Mouse (Mus musculus): ENCODE measurements around the gene Daam1. TPM values are rescaled to one million over a fixed set of nuclear protein-coding genes. Genes with fewer than 3 reads are reported as not detected.

Daam1 gene
- polyA plus RNA-seq, 1 experiment from 2014 or later = 4.5 TPM

GRCm38 (mm10) chr12:71932433-71933386 is 101.8 kb downstream of the Daam1 start:
- H3K4me2 ChIP-seq (ENCODE audit: low read depth, low read length) = peak overlapping the region; percentile 11; the same call in 1 of the 2 replicates
- peak; percentile 86 for ATAC-seq
- peak; percentile 58 for DNase-seq
- H3K36me3 ChIP-seq (replicated peaks; ENCODE audit: insufficient read depth, low read length) = no peaks in the 10 kb centered on the region; the same call in 1 of the 2 replicates
- peak overlapping the region; percentile 84 for H3K27ac ChIP-seq (ENCODE audit: low read depth)
- no peaks in the 10 kb centered on the region for H3K9me3 ChIP-seq (ENCODE audit: low read length)
- no peak overlapping the region for H3K9ac ChIP-seq (replicated peaks)
- no peak overlapping the region for H3K4me3 ChIP-seq (ENCODE audit: low read depth, low read length)
- H3K4me1 ChIP-seq (ENCODE audit: insufficient read depth) = peaks cover 66% of the 10 kb centered on the region
- peak; percentile 97 for TF ChIP-seq EP300 (IDR thresholded peaks at IDR 0.05; ENCODE audit: low read depth)
- TF ChIP-seq CTCF (IDR thresholded peaks at IDR 0.05; ENCODE audit: low read depth) = peak; percentile 18; the same call in 1 of the 2 replicates
- H3K27me3 ChIP-seq (ENCODE audit: insufficient read depth, low read length) = no peaks in the 10 kb centered on the region
- 34% methylated on average over 9 of the region's 9 CpGs for WGBS (ENCODE audit: insufficient replicate concordance)

DNA sequence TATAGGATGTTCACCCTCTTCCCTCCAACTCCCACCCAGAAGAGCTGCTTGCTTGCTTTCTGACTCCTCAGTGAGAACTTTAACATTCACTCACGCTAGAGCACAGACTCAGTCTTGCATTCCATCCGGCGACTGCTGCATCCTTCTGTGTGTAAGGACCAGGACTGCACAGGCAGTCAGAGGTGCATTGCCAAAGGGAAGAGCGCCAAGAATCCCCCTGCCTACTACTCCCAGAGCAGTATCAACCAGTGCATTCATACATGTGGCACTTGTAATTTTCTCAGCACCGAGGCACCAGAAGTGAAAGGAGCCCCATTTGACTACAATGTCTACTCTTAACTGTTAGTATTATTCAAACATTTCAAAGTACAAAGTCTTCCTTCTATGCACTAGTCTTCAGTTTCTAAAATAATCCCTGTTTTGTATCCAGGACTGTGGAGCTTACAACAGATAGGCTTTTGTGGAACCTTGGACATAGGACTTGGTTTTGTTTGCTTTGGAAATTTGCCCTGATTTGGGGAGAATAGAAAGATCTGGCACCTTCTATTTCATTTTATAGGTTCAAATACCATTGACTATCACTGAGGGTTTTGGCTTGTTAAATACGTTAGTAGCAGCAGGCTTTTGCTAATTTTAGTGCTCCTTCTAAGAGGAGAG is 103.2 kb downstream of the Daam1 start:
- peaks cover 9% of the 10 kb centered on the region for H3K36me3 ChIP-seq (replicated peaks; ENCODE audit: insufficient read depth, low read length)
- WGBS (ENCODE audit: insufficient replicate concordance) = 73% methylated on average over 6 of the region's 6 CpGs
- H3K4me2 ChIP-seq (ENCODE audit: low read depth, low read length) = peak overlapping the region; percentile 53
- peak overlapping the region; percentile 84 for H3K27ac ChIP-seq (ENCODE audit: low read depth)
- TF ChIP-seq EP300 (IDR thresholded peaks at IDR 0.05; ENCODE audit: low read depth) (peak; percentile 56; the same call in 1 of the 2 replicates), CTCF (IDR thresholded peaks at IDR 0.05; ENCODE audit: low read depth) (no peak)
- H3K9me3 ChIP-seq (ENCODE audit: low read length) = no peaks in the 10 kb centered on the region
- peaks cover 71% of the 10 kb centered on the region for H3K4me1 ChIP-seq (ENCODE audit: insufficient read depth)
- H3K27me3 ChIP-seq (ENCODE audit: insufficient read depth, low read length) = no peaks in the 10 kb centered on the region
- H3K4me3 ChIP-seq (ENCODE audit: low read depth, low read length) = no peak overlapping the region
- DNase-seq (no peak), ATAC-seq (peak; percentile 7; the same call in 1 of the 2 replicates)
- H3K9ac ChIP-seq (replicated peaks) = no peak overlapping the region; the same call in 1 of the 2 replicates

GRCm38 (mm10) chr12:71936636-71937035 is 105.8 kb downstream of the Daam1 start:
- peak overlapping the region; percentile 55 for H3K27ac ChIP-seq (ENCODE audit: low read depth)
- no peak overlapping the region for H3K4me2 ChIP-seq (ENCODE audit: low read depth, low read length)
- no peak overlapping the region for H3K9ac ChIP-seq (replicated peaks)
- H3K9me3 ChIP-seq (ENCODE audit: low read length) = no peaks in the 10 kb centered on the region
- peak; percentile 80 for TF ChIP-seq EP300 (IDR thresholded peaks at IDR 0.05; ENCODE audit: low read depth)
- no peak for TF ChIP-seq CTCF (IDR thresholded peaks at IDR 0.05; ENCODE audit: low read depth)
- H3K4me3 ChIP-seq (ENCODE audit: low read depth, low read length) = no peak overlapping the region
- H3K27me3 ChIP-seq (ENCODE audit: insufficient read depth, low read length) = no peaks in the 10 kb centered on the region
- H3K36me3 ChIP-seq (replicated peaks; ENCODE audit: insufficient read depth, low read length) = peaks cover 15% of the 10 kb centered on the region
- 54% methylated on average over 1 of the region's 1 CpGs for WGBS (ENCODE audit: insufficient replicate concordance)
- ATAC-seq (peak; percentile 74), DNase-seq (peak; percentile 19)
- peaks cover 57% of the 10 kb centered on the region for H3K4me1 ChIP-seq (ENCODE audit: insufficient read depth)

- Histone ChIP-seq H3K4me1 (ENCODE audit: insufficient read depth) (peaks cover 41% of the 10 kb centered on the region), H3K27ac (ENCODE audit: low read depth) (no peak overlapping the region), H3K9ac (replicated peaks) (no peak overlapping the region), H3K27me3 (ENCODE audit: insufficient read depth, low read length) (no peaks in the 10 kb centered on the region), H3K36me3 (replicated peaks; ENCODE audit: insufficient read depth, low read length) (peaks cover 15% of the 10 kb centered on the region), H3K4me3 (ENCODE audit: low read depth, low read length) (no peak overlapping the region), H3K9me3 (ENCODE audit: low read length) (no peaks in the 10 kb centered on the region), H3K4me2 (ENCODE audit: low read depth, low read length) (no peak overlapping the region)
- TF ChIP-seq CTCF (IDR thresholded peaks at IDR 0.05; ENCODE audit: low read depth) = no peak
- TF ChIP-seq EP300 (IDR thresholded peaks at IDR 0.05; ENCODE audit: low read depth) = no peak
- no peak for DNase-seq
- no peak for ATAC-seq
- WGBS (ENCODE audit: insufficient replicate concordance) = 83% methylated on average over 5 of the region's 5 CpGs
Measured at GRCm38 (mm10) chr12:71938513-71938912, 107.6 kb downstream of the Daam1 start.

DNA sequence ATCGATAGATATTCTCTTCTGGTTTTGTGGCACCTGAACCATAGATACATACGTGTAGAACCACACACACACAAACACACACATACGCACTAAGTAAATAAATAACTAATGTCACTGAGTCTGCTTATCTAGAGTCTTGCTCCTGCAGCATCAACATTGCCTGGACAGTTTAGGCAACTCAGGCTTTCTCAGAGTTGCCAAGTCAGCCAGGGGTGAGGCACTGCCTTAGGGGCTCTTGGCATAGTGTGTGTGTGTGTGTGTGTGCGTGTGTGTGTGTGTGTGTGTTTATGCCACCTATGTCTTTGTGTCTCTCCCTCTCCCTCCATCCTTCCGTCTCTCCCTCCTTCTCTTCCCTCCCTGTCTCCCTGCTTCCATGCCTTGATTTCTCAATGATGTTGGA is 110.4 kb downstream of the Daam1 start:
- 86% methylated on average over 5 of the region's 5 CpGs for WGBS (ENCODE audit: insufficient replicate concordance)
- DNase-seq (no peak), ATAC-seq (no peak)
- H3K4me3 ChIP-seq (ENCODE audit: low read depth, low read length) = no peak overlapping the region
- H3K4me1 ChIP-seq (ENCODE audit: insufficient read depth) = peaks cover 22% of the 10 kb centered on the region
- H3K4me2 ChIP-seq (ENCODE audit: low read depth, low read length) = no peak overlapping the region
- TF ChIP-seq EP300 (IDR thresholded peaks at IDR 0.05; ENCODE audit: low read depth) = no peak
- TF ChIP-seq CTCF (IDR thresholded peaks at IDR 0.05; ENCODE audit: low read depth) = no peak
- H3K27me3 ChIP-seq (ENCODE audit: insufficient read depth, low read length) = no peaks in the 10 kb centered on the region
- no peak overlapping the region for H3K27ac ChIP-seq (ENCODE audit: low read depth)
- no peak overlapping the region for H3K9ac ChIP-seq (replicated peaks)
- H3K36me3 ChIP-seq (replicated peaks; ENCODE audit: insufficient read depth, low read length) = peaks cover 33% of the 10 kb centered on the region
- H3K9me3 ChIP-seq (ENCODE audit: low read length) = no peaks in the 10 kb centered on the region

GRCm38 (mm10) chr12:71943112-71943511 is 112.2 kb downstream of the Daam1 start:
- Histone ChIP-seq H3K36me3 (replicated peaks; ENCODE audit: insufficient read depth, low read length) (peaks cover 51% of the 10 kb centered on the region), H3K27ac (ENCODE audit: low read depth) (no peak overlapping the region), H3K4me1 (ENCODE audit: insufficient read depth) (peaks cover 6% of the 10 kb centered on the region), H3K27me3 (ENCODE audit: insufficient read depth, low read length) (no peaks in the 10 kb centered on the region), H3K4me2 (ENCODE audit: low read depth, low read length) (no peak overlapping the region), H3K4me3 (ENCODE audit: low read depth, low read length) (no peak overlapping the region), H3K9ac (replicated peaks) (no peak overlapping the region), H3K9me3 (ENCODE audit: low read length) (no peaks in the 10 kb centered on the region)
- TF ChIP-seq CTCF (IDR thresholded peaks at IDR 0.05; ENCODE audit: low read depth) (no peak), EP300 (IDR thresholded peaks at IDR 0.05; ENCODE audit: low read depth) (no peak)
- 65% methylated on average over 9 of the region's 9 CpGs for WGBS (ENCODE audit: insufficient replicate concordance)
- DNase-seq (no peak), ATAC-seq (peak; percentile 41; the same call in 1 of the 2 replicates)

Measured in liver, postnatal 0 days (tissue).